Mouse (Mus musculus): Measurements from ENCODE around the gene Ptchd4. TPM values are rescaled to one million over a fixed set of nuclear protein-coding genes. Genes with fewer than 3 reads are reported as not detected.

Ptchd4 gene
- 0.06 TPM in 1 of 2 replicates, not detected in the other for polyA plus RNA-seq (2012; rRNA removed)

- Histone ChIP-seq H3K36me3 (ENCODE audit: control insufficient read depth, insufficient read depth, low read length) (no peaks in the 10 kb centered on the region), H3K27me3 (ENCODE audit: control insufficient read depth, insufficient read depth, low read length) (no peaks in the 10 kb centered on the region), H3K27ac (ENCODE audit: control insufficient read depth, insufficient read depth, low read length) (no peak within 1 kb of the TSS), H3K4me3 (ENCODE audit: control insufficient read depth, insufficient read depth, low read length) (no peak within 1 kb of the TSS), H3K4me1 (replicated peaks; ENCODE audit: control insufficient read depth, insufficient read depth, low read length) (no peaks in the 10 kb centered on the region)
- no peak for TF ChIP-seq POLR2A (IDR thresholded peaks at IDR 0.05; ENCODE audit: control insufficient read depth, extremely low read depth, insufficient read depth, low read length, poor library complexity)
- no peak for TF ChIP-seq CTCF (IDR thresholded peaks at IDR 0.05; ENCODE audit: borderline replicate concordance, control insufficient read depth, extremely low read depth, insufficient read depth, low read length, poor library complexity)
- no peak for DNase-seq
- 8% methylated on average over 56 of the region's 56 CpGs for WGBS
Measured at GRCm38 (mm10) chr17:42315669-42316611, at the start of gene Ptchd4. Gene Ptchd4 (plus strand): TSS chr17:42315947.

- no peaks in the 10 kb centered on the region for H3K27me3 ChIP-seq (ENCODE audit: control insufficient read depth, insufficient read depth, low read length)
- H3K4me3 ChIP-seq (ENCODE audit: control insufficient read depth, insufficient read depth, low read length) = no peak overlapping the region
- TF ChIP-seq POLR2A (IDR thresholded peaks at IDR 0.05; ENCODE audit: control insufficient read depth, extremely low read depth, insufficient read depth, low read length, poor library complexity) (no peak), CTCF (IDR thresholded peaks at IDR 0.05; ENCODE audit: borderline replicate concordance, control insufficient read depth, extremely low read depth, insufficient read depth, low read length, poor library complexity) (no peak)
- no peaks in the 10 kb centered on the region for H3K4me1 ChIP-seq (replicated peaks; ENCODE audit: control insufficient read depth, insufficient read depth, low read length)
- no peaks in the 10 kb centered on the region for H3K36me3 ChIP-seq (ENCODE audit: control insufficient read depth, insufficient read depth, low read length)
- 84% methylated on average over 2 of the region's 2 CpGs for WGBS
- DNase-seq = no peak
- no peak overlapping the region for H3K27ac ChIP-seq (ENCODE audit: control insufficient read depth, insufficient read depth, low read length)
Measured at GRCm38 (mm10) chr17:42276861-42277260, 38.9 kb upstream of the Ptchd4 start.

GRCm38 (mm10) chr17:42284391-42284790 lies 31.4 kb upstream of the Ptchd4 start:
- Histone ChIP-seq H3K4me3 (ENCODE audit: control insufficient read depth, insufficient read depth, low read length) (no peak overlapping the region), H3K27ac (ENCODE audit: control insufficient read depth, insufficient read depth, low read length) (no peak overlapping the region), H3K36me3 (ENCODE audit: control insufficient read depth, insufficient read depth, low read length) (no peaks in the 10 kb centered on the region), H3K27me3 (ENCODE audit: control insufficient read depth, insufficient read depth, low read length) (no peaks in the 10 kb centered on the region), H3K4me1 (replicated peaks; ENCODE audit: control insufficient read depth, insufficient read depth, low read length) (no peaks in the 10 kb centered on the region)
- no peak for DNase-seq
- WGBS = 51% methylated on average over 1 of the region's 1 CpGs
- TF ChIP-seq CTCF (IDR thresholded peaks at IDR 0.05; ENCODE audit: borderline replicate concordance, control insufficient read depth, extremely low read depth, insufficient read depth, low read length, poor library complexity) (no peak), POLR2A (IDR thresholded peaks at IDR 0.05; ENCODE audit: control insufficient read depth, extremely low read depth, insufficient read depth, low read length, poor library complexity) (no peak)

GRCm38 (mm10) chr17:42286255-42286654 lies 29.5 kb upstream of the Ptchd4 start:
- WGBS = 60% methylated on average over 3 of the region's 3 CpGs
- Histone ChIP-seq H3K36me3 (ENCODE audit: control insufficient read depth, insufficient read depth, low read length) (no peaks in the 10 kb centered on the region), H3K27ac (ENCODE audit: control insufficient read depth, insufficient read depth, low read length) (no peak overlapping the region), H3K4me3 (ENCODE audit: control insufficient read depth, insufficient read depth, low read length) (no peak overlapping the region), H3K4me1 (replicated peaks; ENCODE audit: control insufficient read depth, insufficient read depth, low read length) (no peaks in the 10 kb centered on the region), H3K27me3 (ENCODE audit: control insufficient read depth, insufficient read depth, low read length) (no peaks in the 10 kb centered on the region)
- no peak for DNase-seq
- TF ChIP-seq CTCF (IDR thresholded peaks at IDR 0.05; ENCODE audit: borderline replicate concordance, control insufficient read depth, extremely low read depth, insufficient read depth, low read length, poor library complexity) = no peak
- no peak for TF ChIP-seq POLR2A (IDR thresholded peaks at IDR 0.05; ENCODE audit: control insufficient read depth, extremely low read depth, insufficient read depth, low read length, poor library complexity)

- no peak overlapping the region for H3K27ac ChIP-seq (ENCODE audit: control insufficient read depth, insufficient read depth, low read length)
- DNase-seq = no peak
- H3K4me3 ChIP-seq (ENCODE audit: control insufficient read depth, insufficient read depth, low read length) = no peak overlapping the region
- no peaks in the 10 kb centered on the region for H3K36me3 ChIP-seq (ENCODE audit: control insufficient read depth, insufficient read depth, low read length)
- no peaks in the 10 kb centered on the region for H3K27me3 ChIP-seq (ENCODE audit: control insufficient read depth, insufficient read depth, low read length)
- H3K4me1 ChIP-seq (replicated peaks; ENCODE audit: control insufficient read depth, insufficient read depth, low read length) = no peaks in the 10 kb centered on the region
- TF ChIP-seq CTCF (IDR thresholded peaks at IDR 0.05; ENCODE audit: borderline replicate concordance, control insufficient read depth, extremely low read depth, insufficient read depth, low read length, poor library complexity) (no peak), POLR2A (IDR thresholded peaks at IDR 0.05; ENCODE audit: control insufficient read depth, extremely low read depth, insufficient read depth, low read length, poor library complexity) (no peak)
Measured at GRCm38 (mm10) chr17:42290341-42290740, 25.4 kb upstream of the Ptchd4 start.

GRCm38 (mm10) chr17:42291793-42292192 lies 24.0 kb upstream of the Ptchd4 start:
- no peak for TF ChIP-seq POLR2A (IDR thresholded peaks at IDR 0.05; ENCODE audit: control insufficient read depth, extremely low read depth, insufficient read depth, low read length, poor library complexity)
- no peaks in the 10 kb centered on the region for H3K36me3 ChIP-seq (ENCODE audit: control insufficient read depth, insufficient read depth, low read length)
- WGBS = 55% methylated on average over 5 of the region's 5 CpGs

More at GRCm38 (mm10) chr17:42291793-42292192, 24.0 kb upstream of the Ptchd4 start:
- no peaks in the 10 kb centered on the region for H3K27me3 ChIP-seq (ENCODE audit: control insufficient read depth, insufficient read depth, low read length)
- no peak overlapping the region for H3K27ac ChIP-seq (ENCODE audit: control insufficient read depth, insufficient read depth, low read length)
- no peaks in the 10 kb centered on the region for H3K4me1 ChIP-seq (replicated peaks; ENCODE audit: control insufficient read depth, insufficient read depth, low read length)
- DNase-seq = no peak
- H3K4me3 ChIP-seq (ENCODE audit: control insufficient read depth, insufficient read depth, low read length) = no peak overlapping the region
